19 mouse cellular contexts compared by ENCODE assay signal in the genomic region with DNA sequence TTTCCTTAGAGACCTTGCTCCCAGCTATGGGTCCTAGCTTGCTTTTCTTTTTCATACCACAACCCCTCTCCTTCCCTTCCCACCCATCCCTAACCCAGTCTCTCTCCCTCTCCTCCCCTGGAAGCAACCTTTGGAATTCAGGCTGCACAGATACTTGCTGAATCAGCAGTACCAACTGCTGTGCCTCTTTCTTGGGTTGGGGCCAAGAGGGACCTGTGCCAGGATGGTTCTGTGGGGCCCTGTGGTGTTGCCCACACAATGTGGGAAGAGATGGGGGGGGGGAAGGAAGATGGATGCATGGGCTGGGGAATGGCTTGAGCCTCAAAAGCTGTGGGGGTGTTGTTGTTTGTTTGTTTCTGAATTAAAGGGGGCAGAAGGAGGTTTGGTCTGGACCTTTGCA. TPM values are rescaled to one million over a fixed set of nuclear protein-coding genes. Genes with fewer than 3 reads are reported as not detected.
DNase-seq lines count a peak whose midpoint lies in the region; ATAC-seq lines count a peak whose summit lies in the region.
"Had no signal": no experiment of that assay in that cellular context is flagged by ENCODE, and none has a peak within 500 bp of the region (broad histone marks: within the 10 kb centered on the region; RNA-seq: fewer than 3 reads in every experiment).

No protein-coding gene starts in this region.

- peak; percentile 11 for DNase-seq in kidney, adult 11 months
- DNase-seq in neural tube, embryonic 10.5 days (ENCODE audit: extremely low spot score, low spot score), result no peak
- peak; percentile 63 to 66 for DNase-seq in kidney, postnatal 25 days
- DNase-seq in heart, postnatal 14 days, result no peak
- DNase-seq: cerebellum, postnatal 36 days; gastrocnemius, postnatal 36 days had no signal

- no peak overlapping the region for H3K4me3 ChIP-seq in kidney, embryonic 14.5 days (ENCODE audit: low read length)
- H3K4me3 ChIP-seq in neural tube, embryonic 13.5 days, result no peak overlapping the region
- H3K4me3 ChIP-seq: forebrain, embryonic 15.5 days; limb, embryonic 13.5 days; megakaryocyte, embryonic 14.5 days had no signal

- intact Hi-C loops in heart, postnatal 14 days (cut with DNase I), result no loop called here

- no peak overlapping the region for H3K4me2 ChIP-seq in kidney, embryonic 14.5 days (replicated peaks; ENCODE audit: low read depth, low read length)
- H3K4me2 ChIP-seq in neural tube, embryonic 13.5 days, result peak overlapping the region; percentile 60; the same call in 1 of the 2 replicates
- H3K4me2 ChIP-seq: forebrain, embryonic 15.5 days; heart, embryonic 11.5 days; limb, embryonic 13.5 days had no signal

- no peaks in the 10 kb centered on the region for H3K36me3 ChIP-seq in kidney, embryonic 14.5 days (ENCODE audit: control insufficient read depth, insufficient read depth, low read length)
- H3K36me3 ChIP-seq in neural tube, embryonic 13.5 days, result 0 out of 2 replicates have a peak, but pooled peaks cover 7% of the 10 kb centered on the region
- H3K36me3 ChIP-seq: forebrain, embryonic 15.5 days; limb, embryonic 13.5 days had no signal

- H3K27ac ChIP-seq in kidney, embryonic 14.5 days (ENCODE audit: low read depth, low read length), result no peak overlapping the region
- no peak overlapping the region for H3K27ac ChIP-seq in neural tube, embryonic 13.5 days (replicated peaks)
- H3K27ac ChIP-seq: forebrain, embryonic 15.5 days; limb, embryonic 13.5 days; liver, embryonic 14.5 days had no signal

- H3K9me3 ChIP-seq in kidney, embryonic 14.5 days (ENCODE audit: control insufficient read depth, low read length), result no peaks in the 10 kb centered on the region
- no peaks in the 10 kb centered on the region for H3K9me3 ChIP-seq in neural tube, embryonic 13.5 days
- H3K9me3 ChIP-seq: forebrain, embryonic 15.5 days; limb, embryonic 13.5 days; megakaryocyte, embryonic 14.5 days had no signal

- no peak overlapping the region for H3K9ac ChIP-seq in kidney, embryonic 14.5 days (ENCODE audit: low read depth, low read length)
- no peak overlapping the region for H3K9ac ChIP-seq in neural tube, embryonic 13.5 days
- H3K9ac ChIP-seq: forebrain, embryonic 15.5 days; limb, embryonic 13.5 days; liver, embryonic 14.5 days had no signal

- no peak for ATAC-seq in kidney, embryonic 14.5 days (ENCODE audit: low FRiP score, low TSS enrichment)
- ATAC-seq in neural tube, embryonic 13.5 days (ENCODE audit: low read depth), result no peak
- ATAC-seq in erythroblast, adult 5-6 weeks (replicated peaks; ENCODE audit: low FRiP score, poor library complexity, severe bottlenecking), result no peak
- ATAC-seq: forebrain, embryonic 15.5 days; inflammation-experienced regulatory T-cells, adult 6 months had no signal

- no peaks in the 10 kb centered on the region for H3K4me1 ChIP-seq in kidney, embryonic 14.5 days (ENCODE audit: control insufficient read depth, insufficient read depth, low read length)
- H3K4me1 ChIP-seq in neural tube, embryonic 13.5 days (replicated peaks), result peaks cover 69% of the 10 kb centered on the region

- H3K27me3 ChIP-seq in kidney, embryonic 14.5 days (ENCODE audit: control insufficient read depth, insufficient read depth, low read length), result peaks cover 6% of the 10 kb centered on the region
- H3K27me3 ChIP-seq in neural tube, embryonic 13.5 days, result peaks cover 5% of the 10 kb centered on the region; the same call in 1 of the 2 replicates
- H3K27me3 ChIP-seq: forebrain, embryonic 15.5 days had no signal

RNA-seq across cellular contexts. Expression of a gene that starts 5.2 kb away (rescaled TPM):
- polyA plus RNA-seq in kidney, embryonic 14.5 days (2014; fragmentation: Nextera tagmentation; extraction: Ambion mirVana), result 0.08 TPM in 1 of 2 replicates, not detected in the other
- polyA plus RNA-seq in neural tube, embryonic 13.5 days (2015; fragmentation: Nextera tagmentation; extraction: Ambion mirVana), result 13.6 and 14.0 TPM in 2 replicates
- 0.58 TPM in 1 of 2 replicates, not detected in the other for total RNA-seq in erythroblast, adult 5-6 weeks (2015; ENCODE audit: low replicate concordance)
- 0.14 TPM in 1 of 2 replicates, not detected in the other for total RNA-seq in erythroblast, adult 5-6 weeks (2017; ENCODE audit: low replicate concordance)
- total RNA-seq in heart, postnatal 14 days (2021), result under 1 TPM; 0.78 to 0.84 TPM
- total RNA-seq: monocyte, adult 5-6 weeks; neutrophil, adult 5-6 weeks had no signal
- polyA plus RNA-seq: inflammation-experienced regulatory T-cells, adult 6 months; lung, embryonic 16.5 days; thymus, postnatal 0 days had no signal

Comparison
In these comparisons a context has a peak if more than half of its experiments do, and no peak if none do; other contexts are left out.
1. DNase-seq: peak in kidney, adult 11 months (single experiment) and kidney, postnatal 25 days (2 of 2); none in neural tube, embryonic 10.5 days (single experiment) and heart, postnatal 14 days (0 of 2).